Mouse (Mus musculus) midbrain, embryonic 14.5 days (tissue): Measurements from ENCODE around the gene Ajuba. TPM values are rescaled to one million over a fixed set of nuclear protein-coding genes. Genes with fewer than 3 reads are reported as not detected.

Experiments used
- ATAC-seq: fragments of 200-750 bp; cut with Nextera tagmentation; 2 replicates; pipeline ENCODE4 v1.8.0; 2017; ENCODE audit warnings: moderate number of reproducible peaks, moderate library complexity; ENCODE audit not compliant: low FRiP score, low TSS enrichment
- DNase-seq: peaks from one replicate; pipeline ENCODE4 v3.0.0-alpha.2; 2015
- H3K27ac ChIP-seq: fragments of 300-500 bp; sonication (generic); replicated peaks from 2 replicates; pipeline ENCODE4 v1.5.1; 2014; ENCODE audit warnings: mild to moderate bottlenecking, low read depth, low read length, moderate library complexity
- H3K27me3 ChIP-seq: fragments of 300-500 bp; sonication (generic); 2 replicates; pipeline ENCODE4 v1.6.1; 2014; ENCODE audit warnings: low read length, control low read depth, mixed read lengths; ENCODE audit not compliant: control insufficient read depth, insufficient read depth
- H3K36me3 ChIP-seq: fragments of 300-500 bp; sonication (generic); 2 replicates; pipeline ENCODE4 v1.6.1; 2014; ENCODE audit warnings: low read length, control low read depth; ENCODE audit not compliant: control insufficient read depth, insufficient read depth
- H3K4me1 ChIP-seq: fragments of 300-500 bp; sonication (generic); 2 replicates; pipeline ENCODE4 v1.6.1; 2014; ENCODE audit warnings: mild to moderate bottlenecking, antibody characterized with exemption, low read length, control low read depth; ENCODE audit not compliant: control insufficient read depth, insufficient read depth
- H3K4me2 ChIP-seq: fragments of 300-500 bp; sonication (generic); 2 replicates; pipeline ENCODE4 v1.6.1; 2014; ENCODE audit warnings: mild to moderate bottlenecking, low read length, moderate library complexity
- H3K4me3 ChIP-seq: fragments of 300-500 bp; sonication (generic); replicated peaks from 2 replicates; pipeline ENCODE4 v1.5.1; 2014; ENCODE audit warnings: low read depth, low read length
- H3K9ac ChIP-seq: fragments of 300-500 bp; sonication (generic); replicated peaks from 2 replicates; pipeline ENCODE4 v1.6.1; 2014; ENCODE audit warnings: mild to moderate bottlenecking, low read length, moderate library complexity
- H3K9me3 ChIP-seq: fragments of 300-500 bp; sonication (generic); 2 replicates; pipeline ENCODE4 v1.6.1; 2016; ENCODE audit warnings: low read length, control low read depth, mixed read lengths; ENCODE audit not compliant: control insufficient read depth
- WGBS: fragments of 180-500 bp; shearing (Covaris S2); extraction: QIAGEN DNeasy Blood & Tissue Kit; methylation state at CpG from one replicate; pipeline ENCODE4 v1.1.7; 2014; 5-methylcytosine and 5-hydroxymethylcytosine counted together
- polyA plus RNA-seq: library from polyadenylated mRNA; unstranded; fragments of >200 nt; fragmentation: Nextera tagmentation; extraction: Ambion mirVana; gene quantifications from 2 replicates; pipeline ENCODE4 v1.2.1, GENCODE M21; 2014

Ajuba gene
- polyA plus RNA-seq, 1 experiment from 2014 or later = 4.8 TPM

- ATAC-seq (no peak), DNase-seq (peak; percentile 73)
- Histone ChIP-seq H3K36me3 (no peaks in the 10 kb centered on the region), H3K4me2 (peak overlapping the region; percentile 64), H3K4me3 (peak overlapping the region; percentile 51), H3K9me3 (no peaks in the 10 kb centered on the region), H3K27ac (peak overlapping the region; percentile 73), H3K4me1 (peaks cover 22% of the 10 kb centered on the region), H3K27me3 (peaks cover 23% of the 10 kb centered on the region), H3K9ac (peak overlapping the region; percentile 67; the same call in 1 of the 2 replicates)
- WGBS = under 1% methylated on average over 10 of the region's 10 CpGs
These were observed 705 bp upstream of the Ajuba start for GRCm38 (mm10) chr14:54578063-54578462.

GRCm38 (mm10) chr14:54576241-54577088, 893 bp downstream of the Ajuba start:
- ATAC-seq (no peak), DNase-seq (peak; percentile 42)
- H3K4me1 ChIP-seq = peaks cover 32% of the 10 kb centered on the region
- H3K27me3 ChIP-seq = peaks cover 23% of the 10 kb centered on the region
- H3K4me2 ChIP-seq = peak overlapping the region; percentile 64
- no peaks in the 10 kb centered on the region for H3K36me3 ChIP-seq
- peak overlapping the region; percentile 51 for H3K4me3 ChIP-seq
- H3K9ac ChIP-seq = peak overlapping the region; percentile 67
- H3K27ac ChIP-seq = peak overlapping the region; percentile 73
- under 1% methylated on average over 84 of the region's 84 CpGs for WGBS
- no peaks in the 10 kb centered on the region for H3K9me3 ChIP-seq

GRCm38 (mm10) chr14:54575631-54576030, 1.7 kb downstream of the Ajuba start:
- peak overlapping the region; percentile 64 for H3K4me2 ChIP-seq
- H3K9ac ChIP-seq = peak overlapping the region; percentile 67
- peak overlapping the region; percentile 51 for H3K4me3 ChIP-seq
- H3K27ac ChIP-seq = no peak overlapping the region
- H3K27me3 ChIP-seq = peaks cover 23% of the 10 kb centered on the region
- H3K4me1 ChIP-seq = peaks cover 32% of the 10 kb centered on the region
- under 1% methylated on average over 39 of the region's 39 CpGs for WGBS
- H3K36me3 ChIP-seq = no peaks in the 10 kb centered on the region
- peak; percentile 74 for DNase-seq
- no peak for ATAC-seq
- no peaks in the 10 kb centered on the region for H3K9me3 ChIP-seq

- H3K36me3 ChIP-seq = peaks cover 3% of the 10 kb centered on the region; the same call in 1 of the 2 replicates
- ATAC-seq (no peak), DNase-seq (no peak)
- H3K9ac ChIP-seq = 0 out of 2 replicates have a peak overlapping the region, but pooled peaks have one; percentile 42
- WGBS = 4% methylated on average over 8 of the region's 8 CpGs
- no peak overlapping the region for H3K27ac ChIP-seq
- peaks cover 23% of the 10 kb centered on the region for H3K27me3 ChIP-seq
- peak overlapping the region; percentile 51 for H3K4me3 ChIP-seq
- H3K4me1 ChIP-seq = peaks cover 32% of the 10 kb centered on the region
- peak overlapping the region; percentile 64 for H3K4me2 ChIP-seq
- no peaks in the 10 kb centered on the region for H3K9me3 ChIP-seq
These were observed 2.3 kb downstream of the Ajuba start for GRCm38 (mm10) chr14:54575031-54575430.

GRCm38 (mm10) chr14:54574253-54574652, 3.1 kb downstream of the Ajuba start:
- H3K9me3 ChIP-seq = no peaks in the 10 kb centered on the region
- peaks cover 32% of the 10 kb centered on the region for H3K4me1 ChIP-seq
- peaks cover 23% of the 10 kb centered on the region for H3K27me3 ChIP-seq
- WGBS = 7% methylated on average over 4 of the region's 4 CpGs
- H3K9ac ChIP-seq = peak overlapping the region; percentile 13; the same call in 1 of the 2 replicates
- H3K27ac ChIP-seq = no peak overlapping the region
- DNase-seq = no peak
- peak overlapping the region; percentile 64 for H3K4me2 ChIP-seq
- H3K36me3 ChIP-seq = peaks cover 3% of the 10 kb centered on the region; the same call in 1 of the 2 replicates
- ATAC-seq = no peak
- peak overlapping the region; percentile 51; the same call in 1 of the 2 replicates for H3K4me3 ChIP-seq

- H3K9ac ChIP-seq = no peak overlapping the region; the same call in 1 of the 2 replicates
- no peaks in the 10 kb centered on the region for H3K9me3 ChIP-seq
- peak; percentile 74 for DNase-seq
- ATAC-seq = peak; percentile 54
- WGBS = 5% methylated on average over 14 of the region's 14 CpGs
- H3K27ac ChIP-seq = peak overlapping the region; percentile 60
- peak overlapping the region; percentile 51; the same call in 1 of the 2 replicates for H3K4me3 ChIP-seq
- peak overlapping the region; percentile 64 for H3K4me2 ChIP-seq
- H3K27me3 ChIP-seq = peaks cover 23% of the 10 kb centered on the region
- peaks cover 32% of the 10 kb centered on the region for H3K4me1 ChIP-seq
- H3K36me3 ChIP-seq = peaks cover 3% of the 10 kb centered on the region; the same call in 1 of the 2 replicates
These were observed 4.3 kb downstream of the Ajuba start for GRCm38 (mm10) chr14:54572790-54573736.

GRCm38 (mm10) chr14:54572122-54572521, 5.2 kb downstream of the Ajuba start:
- H3K9me3 ChIP-seq = no peaks in the 10 kb centered on the region
- peak overlapping the region; percentile 60; the same call in 1 of the 2 replicates for H3K27ac ChIP-seq
- peaks cover 18% of the 10 kb centered on the region for H3K27me3 ChIP-seq
- no peak for DNase-seq
- H3K9ac ChIP-seq = no peak overlapping the region
- H3K36me3 ChIP-seq = peaks cover 3% of the 10 kb centered on the region; the same call in 1 of the 2 replicates
- no peak overlapping the region for H3K4me3 ChIP-seq
- peak overlapping the region; percentile 64 for H3K4me2 ChIP-seq
- 34% methylated on average over 4 of the region's 4 CpGs for WGBS
- H3K4me1 ChIP-seq = peaks cover 29% of the 10 kb centered on the region
- ATAC-seq = no peak
